In the genomic region with DNA sequence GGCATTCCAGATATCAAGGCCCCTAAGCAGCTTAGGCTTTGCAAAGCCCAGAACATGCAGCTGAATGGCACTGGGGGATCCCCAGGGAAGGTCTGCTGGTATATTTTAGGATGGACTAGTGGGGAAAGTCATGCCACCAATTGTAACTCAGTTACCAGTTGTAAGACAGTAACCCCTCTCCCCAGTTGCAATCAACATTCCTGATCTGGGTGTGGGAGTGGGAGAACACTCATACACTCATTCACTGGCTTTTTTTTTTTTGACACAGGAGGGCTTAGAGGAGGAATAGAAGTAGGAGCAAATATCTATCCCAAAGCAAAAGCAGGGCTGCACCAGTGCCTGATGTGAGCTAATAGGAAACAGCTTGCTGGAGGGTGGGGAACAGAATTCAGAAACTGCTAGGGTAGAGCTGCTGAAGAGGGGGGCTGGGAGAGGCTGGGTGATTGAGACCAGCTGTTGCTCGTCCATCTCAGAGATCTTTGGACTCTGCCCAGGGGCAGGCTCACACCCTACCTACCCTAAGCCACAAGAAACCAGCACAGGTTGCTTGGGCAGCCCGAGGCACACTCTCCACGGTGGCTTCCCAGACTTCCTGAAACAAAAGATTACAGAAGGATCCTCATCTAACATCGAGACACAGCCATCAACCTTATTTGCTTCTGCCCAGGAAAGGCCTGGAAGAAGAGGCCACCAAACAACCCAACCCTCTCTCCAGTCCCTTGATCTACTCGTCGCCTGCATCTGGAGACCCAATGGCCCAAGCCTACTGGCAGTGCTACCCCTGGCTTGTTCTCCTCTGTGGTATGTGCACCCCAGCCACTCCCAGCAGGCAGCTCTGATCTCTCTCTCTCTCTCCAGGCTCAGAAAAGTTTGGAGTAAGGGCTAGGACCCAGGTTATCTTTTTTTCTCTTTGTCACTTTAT, we compare ENCODE assay signal across 10 mouse cellular contexts. TPM values are rescaled to one million over a fixed set of nuclear protein-coding genes. Genes with fewer than 3 reads are reported as not detected.
DNase-seq lines count a peak whose midpoint lies in the region; ATAC-seq and TF ChIP-seq lines count a peak whose summit lies in the region.
"Had no signal": no experiment of that assay in that cellular context is flagged by ENCODE, and none has a peak within 500 bp of the region (broad histone marks: within the 10 kb centered on the region; RNA-seq: fewer than 3 reads in every experiment).

TSS of gene Xpnpep2 (plus strand) at position 332 of the 922 bp plus-strand sequence.

- no peaks in the 10 kb centered on the region for H3K36me3 ChIP-seq in intestine, embryonic 16.5 days (ENCODE audit: control insufficient read depth, insufficient read depth, low read length)
- H3K36me3 ChIP-seq in limb, embryonic 13.5 days = no peaks in the 10 kb centered on the region
- no peaks in the 10 kb centered on the region for H3K36me3 ChIP-seq in midbrain, postnatal 0 days (ENCODE audit: insufficient read depth, low read length)

- no peaks in the 10 kb centered on the region for H3K27me3 ChIP-seq in intestine, embryonic 16.5 days (replicated peaks; ENCODE audit: control insufficient read depth, insufficient read depth, low read length)
- no peaks in the 10 kb centered on the region for H3K27me3 ChIP-seq in limb, embryonic 13.5 days
- H3K27me3 ChIP-seq in midbrain, postnatal 0 days (ENCODE audit: insufficient read depth, low read length) = no peaks in the 10 kb centered on the region

- DNase-seq in ES-CJ7 (ENCODE audit: low read depth, low spot score) = peak; percentile 45
- DNase-seq in embryo, embryonic 10 days (ENCODE audit: low spot score) = peak; percentile 55
- no peak for DNase-seq in layer of hippocampus, postnatal 10 days (ENCODE audit: low spot score in 2 of 2)
- no peak for DNase-seq in midbrain, postnatal 0 days (ENCODE audit: low spot score)
- DNase-seq: heart, postnatal 4 days; midbrain, embryonic 14.5 days; thymus, postnatal 14 days had no signal

- H3K9ac ChIP-seq in intestine, embryonic 16.5 days (ENCODE audit: low read depth, low read length) = no peak within 1 kb of the TSS
- H3K9ac ChIP-seq in limb, embryonic 13.5 days = no peak within 1 kb of the TSS
- H3K9ac ChIP-seq in midbrain, postnatal 0 days (replicated peaks; ENCODE audit: low read length, poor library complexity, severe bottlenecking) = no peak within 1 kb of the TSS

- H3K27ac ChIP-seq in intestine, embryonic 16.5 days (ENCODE audit: low read length) = peak within 1 kb of the TSS; percentile 35; the same call in 1 of the 2 replicates
- peak within 1 kb of the TSS; percentile 65 for H3K27ac ChIP-seq in limb, embryonic 13.5 days
- H3K27ac ChIP-seq in midbrain, postnatal 0 days (ENCODE audit: low read depth, low read length) = no peak within 1 kb of the TSS

- 0 out of 2 replicates have a peak, but pooled peaks cover 3% of the 10 kb centered on the region for H3K4me1 ChIP-seq in intestine, embryonic 16.5 days (ENCODE audit: control insufficient read depth, insufficient read depth, low read length)
- H3K4me1 ChIP-seq in limb, embryonic 13.5 days = 0 out of 2 replicates have a peak, but pooled peaks cover 3% of the 10 kb centered on the region
- no peaks in the 10 kb centered on the region for H3K4me1 ChIP-seq in midbrain, postnatal 0 days (ENCODE audit: insufficient read depth, low read length)

- peak; percentile 95 for ATAC-seq in intestine, embryonic 16.5 days
- ATAC-seq in limb, embryonic 13.5 days (ENCODE audit: low FRiP score, low read depth) = peak; percentile 90
- ATAC-seq in midbrain, postnatal 0 days (ENCODE audit: low FRiP score) = no peak
- ATAC-seq in activated CD4-positive, CD25-positive, alpha-beta regulatory T cell, adult 4 months = no peak

- H3K4me3 ChIP-seq in intestine, embryonic 16.5 days (ENCODE audit: low read length) = no peak within 1 kb of the TSS
- no peak within 1 kb of the TSS for H3K4me3 ChIP-seq in limb, embryonic 13.5 days
- H3K4me3 ChIP-seq in midbrain, postnatal 0 days (ENCODE audit: low read depth, low read length) = no peak within 1 kb of the TSS

- 47% methylated on average over 6 of the region's 6 CpGs for WGBS in intestine, embryonic 16.5 days
- WGBS in limb, embryonic 13.5 days = 32% methylated on average over 5 of the region's 6 CpGs
- WGBS in midbrain, postnatal 0 days = 65% methylated on average over 6 of the region's 6 CpGs

- peak within 1 kb of the TSS; percentile 32 for H3K4me2 ChIP-seq in intestine, embryonic 16.5 days (ENCODE audit: low read depth, low read length)
- peak within 1 kb of the TSS; percentile 25; the same call in 1 of the 2 replicates for H3K4me2 ChIP-seq in limb, embryonic 13.5 days (replicated peaks)
- H3K4me2 ChIP-seq in midbrain, postnatal 0 days (ENCODE audit: low read depth, low read length, poor library complexity, severe bottlenecking) = no peak within 1 kb of the TSS

- no peaks in the 10 kb centered on the region for H3K9me3 ChIP-seq in intestine, embryonic 16.5 days (ENCODE audit: control insufficient read depth, low read length)
- no peaks in the 10 kb centered on the region for H3K9me3 ChIP-seq in limb, embryonic 13.5 days
- H3K9me3 ChIP-seq in midbrain, postnatal 0 days (ENCODE audit: low read length) = no peaks in the 10 kb centered on the region

- TF ChIP-seq CTCF in midbrain, postnatal 0 days (IDR thresholded peaks at IDR 0.05) = no peak

RNA-seq across cellular contexts. Expression of gene Xpnpep2, which starts in this region (rescaled TPM):
- polyA plus RNA-seq in intestine, embryonic 16.5 days (2015; fragmentation: Nextera tagmentation; extraction: Ambion mirVana) = 5.9 and 6.8 TPM in 2 replicates
- polyA plus RNA-seq in limb, embryonic 13.5 days (2015; fragmentation: Nextera tagmentation; extraction: Ambion mirVana) = 3.6 and 4.3 TPM in 2 replicates
- total RNA-seq in layer of hippocampus, postnatal 10 days (2021) = under 1 TPM; 0.75 to 0.85 TPM
- 3.3 and 6.3 TPM in 2 replicates for total RNA-seq in midbrain, postnatal 0 days (2014; rRNA removed)
- polyA plus RNA-seq in midbrain, postnatal 0 days (2015; fragmentation: Nextera tagmentation; extraction: Ambion mirVana) = 0.79 and 0.85 TPM in 2 replicates
- polyA plus RNA-seq in activated CD4-positive, CD25-positive, alpha-beta regulatory T cell, adult 4 months (2017; shearing (Covaris generic)) = under 1 TPM in 1 of 2 experiments, not detected in 1; 0.48 TPM

Comparison
In these comparisons a context has a peak if more than half of its experiments do, and no peak if none do; other contexts are left out.
1. DNase-seq: peak in ES-CJ7 (single experiment) and embryo, embryonic 10 days (single experiment); none in layer of hippocampus, postnatal 10 days (0 of 2) and midbrain, postnatal 0 days (single experiment).
2. ATAC-seq: peak in intestine, embryonic 16.5 days (single experiment) and limb, embryonic 13.5 days (single experiment); none in midbrain, postnatal 0 days (single experiment) and activated CD4-positive, CD25-positive, alpha-beta regulatory T cell, adult 4 months (single experiment).